Mouse (Mus musculus) mouse embryonic stem cell (cell line): ENCODE data around the gene Slc25a45.

Experiments
- in situ Hi-C, 2 experiments: fragments of 300-500 bp; cut with MboI; formaldehyde crosslinking; loops; 1 replicate in 1 of 2; 3 replicates in 1 of 2; pipeline ENCODE4 v1.14.3; 2019 to 2020; ENCODE audit warnings: low sequenced_read_pairs in 2 of 2, low pct_unique_long_range_greater_than_20kb in 1 of 2, mixed read lengths in 1 of 2; ENCODE audit not compliant: unreplicated experiment in 1 of 2

The Slc25a45 gene

GRCm38 (mm10) chr19:5913007-5913719 is 35.6 kb downstream of the Slc25a45 start, which contains the start of gene Dpf2:
Dpf2 (minus strand) TSS chr19:5913010.
- in situ Hi-C loops: no loop called here

- in situ Hi-C loops: no loop called here
Observed at GRCm38 (mm10) chr19:5921715-5922114, 44.1 kb downstream of the Slc25a45 start.

GRCm38 (mm10) chr19:5922119-5922942 is 44.7 kb downstream of the Slc25a45 start:
- in situ Hi-C loops: no loop called here

GRCm38 (mm10) chr19:5922963-5923362 is 45.4 kb downstream of the Slc25a45 start:
- in situ Hi-C loops: no loop called here

GRCm38 (mm10) chr19:5923990-5924712 is 46.5 kb downstream of the Slc25a45 start:
- in situ Hi-C loops: no loop called here

GRCm38 (mm10) chr19:5924713-5925093 is 47.1 kb downstream of the Slc25a45 start, which contains the start of gene Cdc42ep2:
Cdc42ep2 (minus strand) TSS chr19:5924816.
- in situ Hi-C loops: no loop called here

GRCm38 (mm10) chr19:5925311-5925855 is 47.8 kb downstream of the Slc25a45 start:
- in situ Hi-C loops: no loop called here

- in situ Hi-C loops: no loop called here
Observed at GRCm38 (mm10) chr19:5927026-5927425, 49.4 kb downstream of the Slc25a45 start.

DNA sequence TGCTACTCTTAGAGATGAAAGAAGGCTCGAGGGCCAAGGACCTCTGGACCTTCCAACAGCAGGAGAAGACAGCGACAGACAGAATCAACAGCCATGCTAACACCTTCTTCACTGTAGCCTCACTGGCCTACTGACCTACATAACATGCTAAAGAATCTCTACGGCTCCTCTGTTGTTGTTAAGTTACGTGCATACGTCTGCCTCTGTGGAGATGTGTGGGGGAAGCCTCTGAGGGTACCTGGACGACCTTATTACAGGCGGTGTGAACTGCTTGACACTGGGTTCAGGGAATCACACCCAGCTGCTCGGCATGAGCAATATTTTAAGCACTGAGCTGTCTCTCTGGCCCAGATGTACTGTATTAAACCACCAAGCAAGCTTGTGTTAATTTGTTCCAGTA is 49.9 kb downstream of the Slc25a45 start:
- in situ Hi-C loops: no loop called here

DNA sequence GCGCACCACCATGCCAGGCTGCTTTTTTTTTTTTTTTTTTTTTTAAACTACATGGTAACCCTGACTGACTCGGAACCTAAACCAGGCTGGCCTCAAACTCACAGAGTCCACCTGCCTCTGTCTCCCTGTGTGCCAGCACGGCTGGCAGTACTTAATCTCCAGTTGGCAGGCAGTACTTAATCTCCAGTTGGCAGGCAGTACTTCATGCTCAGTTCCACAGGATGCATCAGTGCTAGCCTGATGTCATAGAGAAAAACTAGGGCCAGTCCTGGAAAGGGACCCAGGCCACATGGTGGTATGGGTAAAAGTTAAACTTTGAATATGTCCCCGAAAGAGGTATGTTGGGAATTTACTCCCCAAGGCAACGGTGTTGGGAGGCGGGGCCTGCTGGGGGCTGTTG is 50.5 kb downstream of the Slc25a45 start:
- in situ Hi-C loops: no loop called here

GRCm38 (mm10) chr19:5928546-5928945 is 50.9 kb downstream of the Slc25a45 start:
- in situ Hi-C loops: no loop called here

DNA sequence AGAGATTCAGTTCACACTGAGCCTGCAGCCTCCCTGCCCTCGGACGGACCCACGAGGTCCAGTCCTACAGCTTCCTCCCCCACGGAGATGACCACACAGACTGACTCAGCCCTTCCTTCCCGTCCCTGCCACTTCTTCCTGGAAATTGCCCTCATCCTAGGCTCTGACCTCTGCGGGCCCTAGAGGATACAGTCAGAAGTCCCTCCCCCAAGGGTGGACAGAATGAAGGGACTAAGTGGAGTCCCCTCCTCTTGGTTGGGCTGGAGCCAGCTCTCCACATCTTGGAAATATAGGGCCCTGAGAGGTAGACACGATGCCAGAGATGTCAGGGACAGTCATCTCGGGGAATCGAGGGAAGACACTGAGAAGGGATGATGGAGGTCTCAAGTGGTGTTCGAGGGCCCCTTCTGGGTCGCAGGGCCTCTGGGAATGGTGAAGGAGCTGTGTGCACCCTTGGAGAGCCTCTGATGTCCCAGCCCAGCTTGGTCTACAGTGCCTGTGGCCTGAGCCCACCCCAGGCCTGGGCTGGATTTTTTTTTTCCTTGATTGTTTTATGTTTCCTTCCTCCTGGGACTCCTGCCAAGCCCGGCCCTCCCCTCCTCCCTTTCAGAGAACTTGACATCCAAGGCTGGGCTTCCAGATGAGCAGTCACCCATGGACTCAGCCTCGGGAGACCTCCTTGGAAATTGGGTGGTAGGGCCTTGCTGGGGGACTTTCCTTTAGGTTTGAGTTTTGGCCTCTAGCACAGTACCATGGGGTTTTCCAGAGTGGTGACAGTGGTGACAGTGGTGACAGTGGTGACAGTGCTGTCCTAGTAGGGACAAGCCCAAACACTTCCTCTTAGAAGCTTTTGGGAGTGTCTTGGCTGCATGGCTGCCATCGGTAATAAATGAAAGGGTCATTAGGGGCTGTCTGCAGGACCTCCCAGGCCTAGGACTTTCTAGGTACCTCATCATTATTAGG is 52.3 kb downstream of the Slc25a45 start:
- in situ Hi-C loops: no loop called here

DNA sequence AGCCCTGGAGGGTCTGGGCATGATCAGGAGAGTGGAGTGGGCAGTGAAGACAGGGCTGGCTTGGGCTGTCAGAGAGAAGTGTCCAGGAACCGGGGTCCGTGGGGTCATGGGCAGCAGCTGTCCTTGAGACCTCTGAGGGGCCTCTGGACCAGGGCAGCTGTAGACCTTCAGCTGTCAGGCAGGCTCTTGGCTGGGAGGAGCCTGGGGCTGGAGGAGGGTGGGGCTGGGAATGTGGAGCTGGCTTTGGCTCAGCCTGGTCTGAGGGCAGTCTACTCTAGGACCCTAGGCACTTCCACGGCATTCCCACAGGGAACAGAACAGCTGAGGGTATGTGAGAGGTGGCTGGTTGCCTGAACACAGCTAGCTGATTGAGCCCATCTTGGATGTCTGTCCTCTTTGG is 57.7 kb downstream of the Slc25a45 start:
- in situ Hi-C loops: no loop called here
